Mouse (Mus musculus): ENCODE measurements around the gene Traf5. TPM values are rescaled to one million over a fixed set of nuclear protein-coding genes. Genes with fewer than 3 reads are reported as not detected.
A peak's percentile ranks its signal among the peaks of the same experiment; 100 is the strongest.

Traf5 gene
- polyA plus RNA-seq (2012; rRNA removed) = 16.2 and 23.5 TPM in 2 replicates

DNA sequence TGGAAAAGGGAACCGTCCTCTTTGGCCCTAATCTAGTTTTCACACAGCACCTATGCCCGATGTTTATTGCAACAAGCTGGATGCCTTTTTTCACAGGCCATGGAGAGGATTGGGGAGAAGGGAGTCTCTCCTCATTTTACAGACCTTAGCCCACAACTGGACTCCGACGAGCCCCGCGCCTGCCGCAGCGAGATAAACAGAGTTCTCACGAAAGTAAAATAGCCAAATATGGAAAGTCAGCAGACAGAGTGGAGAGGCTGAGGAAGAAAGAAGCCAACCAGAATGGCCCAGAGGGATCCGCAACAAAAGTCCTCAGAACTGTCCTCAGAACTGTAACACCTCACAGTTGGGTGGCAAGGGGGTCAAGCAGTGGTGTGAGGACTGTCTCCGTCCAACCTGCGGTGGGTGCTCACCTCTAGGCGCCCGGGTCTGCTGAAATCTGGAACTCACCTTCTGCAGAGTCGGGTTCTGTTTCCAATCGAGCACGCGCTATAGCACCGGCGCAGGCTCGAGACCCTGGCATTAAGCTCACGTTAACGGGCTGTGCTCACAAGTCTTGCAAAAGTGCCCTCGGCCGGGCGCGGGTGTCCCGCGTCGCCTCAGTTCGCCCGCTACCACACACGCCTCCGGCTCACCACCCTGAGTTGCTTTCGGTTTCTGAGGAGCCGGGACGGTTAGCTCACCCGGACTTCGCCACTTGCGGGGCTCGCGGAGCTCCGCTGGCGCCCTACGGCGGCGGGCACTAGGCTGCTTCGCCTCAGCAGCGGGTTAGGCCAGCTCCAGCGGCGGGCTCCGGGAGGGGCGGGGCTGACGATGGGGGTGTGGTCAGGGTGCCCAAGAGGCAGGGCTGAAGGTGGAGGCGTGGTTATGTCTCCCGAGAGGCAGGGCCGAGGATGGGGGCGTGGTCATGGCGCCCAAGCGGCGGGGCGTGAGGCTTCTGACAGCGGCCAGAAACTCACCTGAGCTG lies at the start of gene Traf5:
Traf5 (minus strand) TSS at position 754 of the 967 bp plus-strand sequence.
- peak within 1 kb of the TSS; percentile 72 for H3K4me3 ChIP-seq (replicated peaks; ENCODE audit: extremely low read depth, low read depth, low read length)
- peak; percentile 98 for DNase-seq
- under 1% methylated on average over 63 of the region's 63 CpGs for WGBS
- TF ChIP-seq CTCF (IDR thresholded peaks at IDR 0.05; ENCODE audit: insufficient read depth, low read length) (no peak), POLR2A (IDR thresholded peaks at IDR 0.05; ENCODE audit: borderline replicate concordance, extremely low read depth, low read depth, low read length) (peak; percentile 92)
- peaks cover 12% of the 10 kb centered on the region for H3K4me1 ChIP-seq (ENCODE audit: control insufficient read depth, insufficient read depth, low read length)

- no peak for DNase-seq
- TF ChIP-seq CTCF (IDR thresholded peaks at IDR 0.05; ENCODE audit: insufficient read depth, low read length) = no peak
- TF ChIP-seq POLR2A (IDR thresholded peaks at IDR 0.05; ENCODE audit: borderline replicate concordance, extremely low read depth, low read depth, low read length) = no peak
- no peak overlapping the region for H3K4me3 ChIP-seq (replicated peaks; ENCODE audit: extremely low read depth, low read depth, low read length)
- peaks cover 6% of the 10 kb centered on the region; the same call in 1 of the 2 replicates for H3K4me1 ChIP-seq (ENCODE audit: control insufficient read depth, insufficient read depth, low read length)
- 95% methylated on average over 2 of the region's 2 CpGs for WGBS
Measured at GRCm38 (mm10) chr1:192140313-192140712, 48.0 kb upstream of the Traf5 start.

GRCm38 (mm10) chr1:192137926-192138910 lies 45.9 kb upstream of the Traf5 start, which contains the start of gene Rcor3:
Gene Rcor3, minus strand, starts transcription at chr1:192138062.
- Histone ChIP-seq H3K4me3 (replicated peaks; ENCODE audit: extremely low read depth, low read depth, low read length) (peak within 1 kb of the TSS; percentile 98), H3K4me1 (ENCODE audit: control insufficient read depth, insufficient read depth, low read length) (peaks cover 6% of the 10 kb centered on the region; the same call in 1 of the 2 replicates)
- DNase-seq = peak; percentile 84
- 1% methylated on average over 54 of the region's 88 CpGs for WGBS
- TF ChIP-seq CTCF (IDR thresholded peaks at IDR 0.05; ENCODE audit: insufficient read depth, low read length) (no peak), POLR2A (IDR thresholded peaks at IDR 0.05; ENCODE audit: borderline replicate concordance, extremely low read depth, low read depth, low read length) (no peak; the same call in 1 of the 2 replicates)

- DNase-seq = no peak
- no peak for TF ChIP-seq CTCF (IDR thresholded peaks at IDR 0.05; ENCODE audit: insufficient read depth, low read length)
- TF ChIP-seq POLR2A (IDR thresholded peaks at IDR 0.05; ENCODE audit: borderline replicate concordance, extremely low read depth, low read depth, low read length) = no peak
- H3K4me1 ChIP-seq (ENCODE audit: control insufficient read depth, insufficient read depth, low read length) = peaks cover 6% of the 10 kb centered on the region; the same call in 1 of the 2 replicates
- WGBS = under 1% methylated on average over 47 of the region's 61 CpGs
- H3K4me3 ChIP-seq (replicated peaks; ENCODE audit: extremely low read depth, low read depth, low read length) = peak overlapping the region; percentile 98
Measured at GRCm38 (mm10) chr1:192137291-192137925, 45.0 kb upstream of the Traf5 start.

DNA sequence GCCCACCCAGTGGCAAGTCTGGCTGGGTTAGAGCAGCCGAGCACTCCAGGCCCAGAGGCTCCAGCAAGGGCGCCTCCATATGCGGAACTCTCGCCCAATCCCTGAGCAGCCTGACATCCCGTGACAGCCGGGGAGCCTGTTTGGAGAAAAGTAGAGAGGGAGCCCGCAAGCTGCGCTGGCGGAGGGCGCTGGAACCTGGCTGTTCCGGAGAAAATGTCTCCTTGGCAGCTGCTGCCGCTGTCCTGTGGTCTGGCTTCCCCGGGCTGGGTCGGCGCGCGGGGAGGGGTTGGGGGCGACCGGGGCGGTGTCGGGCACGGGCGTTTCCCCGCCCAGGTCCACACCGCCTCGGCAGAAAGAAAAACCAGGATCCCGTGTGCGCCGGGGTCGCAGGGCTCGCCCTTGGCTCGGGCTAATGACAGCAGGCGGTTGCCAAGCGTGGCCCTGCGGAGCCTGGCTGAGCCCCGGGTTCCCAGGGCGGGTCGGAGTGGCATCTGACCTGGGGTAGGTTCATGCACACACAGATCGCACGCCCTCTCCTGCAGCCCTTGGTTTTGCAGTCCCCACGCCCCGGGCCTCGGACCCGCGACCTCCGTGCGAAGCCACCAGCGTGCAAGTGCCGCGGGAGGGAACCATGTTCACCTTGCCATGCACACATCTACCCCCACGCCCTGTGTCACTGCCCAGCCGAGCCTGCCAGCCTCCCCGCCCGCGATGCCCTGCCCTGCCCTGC lies 44.4 kb upstream of the Traf5 start:
- DNase-seq = peak; percentile 75
- WGBS = under 1% methylated on average over 53 of the region's 55 CpGs
- Histone ChIP-seq H3K4me3 (replicated peaks; ENCODE audit: extremely low read depth, low read depth, low read length) (peak overlapping the region; percentile 59), H3K4me1 (ENCODE audit: control insufficient read depth, insufficient read depth, low read length) (peaks cover 6% of the 10 kb centered on the region; the same call in 1 of the 2 replicates)
- TF ChIP-seq CTCF (IDR thresholded peaks at IDR 0.05; ENCODE audit: insufficient read depth, low read length) = no peak
- TF ChIP-seq POLR2A (IDR thresholded peaks at IDR 0.05; ENCODE audit: borderline replicate concordance, extremely low read depth, low read depth, low read length) = peak; percentile 68; the same call in 1 of the 2 replicates

- Histone ChIP-seq H3K4me1 (ENCODE audit: control insufficient read depth, insufficient read depth, low read length) (no peaks in the 10 kb centered on the region), H3K4me3 (replicated peaks; ENCODE audit: extremely low read depth, low read depth, low read length) (no peak overlapping the region)
- DNase-seq = no peak
- TF ChIP-seq CTCF (IDR thresholded peaks at IDR 0.05; ENCODE audit: insufficient read depth, low read length) (no peak), POLR2A (IDR thresholded peaks at IDR 0.05; ENCODE audit: borderline replicate concordance, extremely low read depth, low read depth, low read length) (no peak)
- WGBS = 88% methylated on average over 1 of the region's 1 CpGs
Measured at GRCm38 (mm10) chr1:192130202-192130601, 37.8 kb upstream of the Traf5 start.

DNA sequence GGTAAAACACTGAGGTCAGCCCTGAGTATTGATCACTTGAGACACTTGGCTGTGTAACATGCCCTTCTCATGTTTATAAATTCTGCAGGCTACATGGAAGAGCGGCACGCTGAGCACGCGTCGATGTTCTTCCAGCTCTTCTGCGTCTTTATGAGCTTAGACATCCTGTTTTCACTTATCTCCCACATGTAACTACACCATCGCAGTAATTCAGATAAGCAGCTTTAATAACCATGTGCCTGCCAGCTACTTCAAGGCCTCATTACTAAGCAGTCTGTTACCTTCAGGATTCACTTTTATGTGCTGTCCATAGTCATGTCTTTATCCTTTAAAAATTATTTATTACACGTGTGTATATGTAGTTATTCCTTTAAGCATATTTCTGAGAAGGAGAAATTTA lies 36.0 kb upstream of the Traf5 start:
- DNase-seq = no peak
- no peak overlapping the region for H3K4me3 ChIP-seq (replicated peaks; ENCODE audit: extremely low read depth, low read depth, low read length)
- 89% methylated on average over 8 of the region's 8 CpGs for WGBS
- H3K4me1 ChIP-seq (ENCODE audit: control insufficient read depth, insufficient read depth, low read length) = no peaks in the 10 kb centered on the region
- no peak for TF ChIP-seq POLR2A (IDR thresholded peaks at IDR 0.05; ENCODE audit: borderline replicate concordance, extremely low read depth, low read depth, low read length)
- no peak for TF ChIP-seq CTCF (IDR thresholded peaks at IDR 0.05; ENCODE audit: insufficient read depth, low read length)

DNA sequence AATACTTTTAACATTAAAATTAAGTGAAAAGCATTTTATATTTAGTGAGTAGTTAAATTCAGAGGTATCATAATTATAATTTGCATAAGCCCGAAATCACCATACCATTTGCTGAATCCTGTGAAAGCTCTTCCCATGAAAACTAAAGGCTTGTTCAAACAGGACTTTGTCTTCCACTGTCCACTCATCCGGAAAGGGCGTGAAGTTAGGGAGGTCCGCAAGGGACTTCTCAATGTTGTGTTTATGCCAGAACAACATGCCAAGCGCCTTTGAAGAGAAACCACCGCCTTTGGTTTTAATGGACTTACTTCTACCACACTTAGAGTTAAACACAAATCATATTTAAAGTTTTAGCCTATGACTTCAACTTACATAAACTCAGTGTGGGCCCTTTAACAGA lies 33.4 kb upstream of the Traf5 start:
- Histone ChIP-seq H3K4me1 (ENCODE audit: control insufficient read depth, insufficient read depth, low read length) (no peaks in the 10 kb centered on the region), H3K4me3 (replicated peaks; ENCODE audit: extremely low read depth, low read depth, low read length) (no peak overlapping the region)
- TF ChIP-seq CTCF (IDR thresholded peaks at IDR 0.05; ENCODE audit: insufficient read depth, low read length) (no peak), POLR2A (IDR thresholded peaks at IDR 0.05; ENCODE audit: borderline replicate concordance, extremely low read depth, low read depth, low read length) (no peak)
- WGBS = 87% methylated on average over 6 of the region's 6 CpGs
- DNase-seq = no peak
